Mouse (Mus musculus) cerebellum, adult 11 months (tissue): ENCODE data around the gene Kcnj14.

Source experiments
- DNase-seq: peaks from one replicate; pipeline ENCODE4 v3.0.0; 2022

Kcnj14 gene

GRCm38 (mm10) chr7:45831128-45831525 is 6.5 kb upstream of the Kcnj14 start:
- DNase-seq = no peak

- peak; percentile 71 for DNase-seq
Observed at GRCm38 (mm10) chr7:45830427-45831127, 6.0 kb upstream of the Kcnj14 start, which contains the start of gene Grwd1. TSS of gene Grwd1 (minus strand) at chr7:45830944.

GRCm38 (mm10) chr7:45826631-45827030 is 2.0 kb upstream of the Kcnj14 start:
- DNase-seq = no peak

GRCm38 (mm10) chr7:45820913-45821312 is 3.7 kb downstream of the Kcnj14 start:
- DNase-seq = no peak

- no peak for DNase-seq
Observed at GRCm38 (mm10) chr7:45819843-45820242, 4.7 kb downstream of the Kcnj14 start.

GRCm38 (mm10) chr7:45815984-45816351 is 8.6 kb downstream of the Kcnj14 start:
- DNase-seq = no peak

- no peak for DNase-seq
Observed at GRCm38 (mm10) chr7:45815323-45815983, 9.1 kb downstream of the Kcnj14 start.

GRCm38 (mm10) chr7:45814841-45815240 is 9.7 kb downstream of the Kcnj14 start:
- DNase-seq = no peak

- DNase-seq = peak; percentile 100
Observed at GRCm38 (mm10) chr7:45813787-45814779, 10.5 kb downstream of the Kcnj14 start, which contains the start of gene Cyth2. TSS of gene Cyth2 (minus strand) at chr7:45814581.

GRCm38 (mm10) chr7:45812921-45813320 is 11.7 kb downstream of the Kcnj14 start:
- DNase-seq = no peak

- no peak for DNase-seq
Observed at GRCm38 (mm10) chr7:45809276-45810075, 15.1 kb downstream of the Kcnj14 start.

GRCm38 (mm10) chr7:45808471-45808870 is 16.1 kb downstream of the Kcnj14 start:
- no peak for DNase-seq

GRCm38 (mm10) chr7:45805941-45806340 is 18.6 kb downstream of the Kcnj14 start:
- no peak for DNase-seq

- DNase-seq = no peak
Observed at GRCm38 (mm10) chr7:45802551-45802950, 22.0 kb downstream of the Kcnj14 start.

GRCm38 (mm10) chr7:45801348-45801747 is 23.2 kb downstream of the Kcnj14 start:
- DNase-seq = peak; percentile 91

- DNase-seq = no peak
Observed at GRCm38 (mm10) chr7:45800546-45801204, 23.9 kb downstream of the Kcnj14 start.

- no peak for DNase-seq
Observed at GRCm38 (mm10) chr7:45800001-45800400, 24.6 kb downstream of the Kcnj14 start.

GRCm38 (mm10) chr7:45798931-45799330 is 25.7 kb downstream of the Kcnj14 start:
- DNase-seq = no peak

GRCm38 (mm10) chr7:45798511-45798836 is 26.1 kb downstream of the Kcnj14 start:
- no peak for DNase-seq

- DNase-seq = no peak
Observed at GRCm38 (mm10) chr7:45797661-45798510, 26.7 kb downstream of the Kcnj14 start.

GRCm38 (mm10) chr7:45796950-45797349 is 27.6 kb downstream of the Kcnj14 start:
- DNase-seq = no peak
